In the genomic region with DNA sequence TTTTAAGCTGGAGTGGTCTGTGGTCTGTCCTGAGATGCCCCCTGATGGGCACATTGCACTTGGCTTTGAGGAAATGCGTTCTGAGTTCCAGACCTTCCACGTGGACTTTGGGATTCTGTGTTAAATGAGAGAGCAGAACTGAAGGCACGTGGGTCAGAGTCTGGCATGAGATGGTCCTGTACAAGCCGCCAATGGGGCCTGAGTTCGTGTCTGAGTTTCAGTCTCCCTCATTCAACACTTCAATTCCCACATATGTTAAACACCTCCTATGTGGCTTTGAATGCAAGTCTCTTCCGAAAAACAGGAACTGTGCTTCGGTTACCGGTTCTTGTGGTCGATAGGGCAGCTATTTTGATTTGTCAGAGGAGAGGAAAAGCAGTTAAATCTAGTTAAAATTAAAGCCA, we compare ENCODE assay signal across 9 mouse cellular contexts. TPM values are rescaled to one million over a fixed set of nuclear protein-coding genes. Genes with fewer than 3 reads are reported as not detected.
A peak's percentile ranks its signal among the peaks of the same experiment; 100 is the strongest.
DNase-seq lines count a peak whose midpoint lies in the region; ATAC-seq lines count a peak whose summit lies in the region.
"Had no signal": no experiment of that assay in that cellular context is flagged by ENCODE, and none has a peak within 500 bp of the region (broad histone marks: within the 10 kb centered on the region; RNA-seq: fewer than 3 reads in every experiment).

No protein-coding gene starts in this region.

- H3K9me3 ChIP-seq in heart, embryonic 14.5 days (ENCODE audit: control insufficient read depth, low read length), result no peaks in the 10 kb centered on the region
- H3K9me3 ChIP-seq in forebrain, embryonic 12.5 days, result no peaks in the 10 kb centered on the region
- no peaks in the 10 kb centered on the region for H3K9me3 ChIP-seq in liver, embryonic 12.5 days (replicated peaks)
- no peaks in the 10 kb centered on the region for H3K9me3 ChIP-seq in hindbrain, embryonic 16.5 days (ENCODE audit: control insufficient read depth, low read length)
- H3K9me3 ChIP-seq: embryonic facial prominence, embryonic 13.5 days had no signal

- no peaks in the 10 kb centered on the region for H3K36me3 ChIP-seq in heart, embryonic 14.5 days (ENCODE audit: control insufficient read depth, insufficient read depth, low read length)
- H3K36me3 ChIP-seq in forebrain, embryonic 12.5 days (replicated peaks), result peaks cover 5% of the 10 kb centered on the region; the same call in 1 of the 2 replicates
- H3K36me3 ChIP-seq in liver, embryonic 12.5 days, result no peaks in the 10 kb centered on the region
- no peaks in the 10 kb centered on the region for H3K36me3 ChIP-seq in hindbrain, embryonic 16.5 days (ENCODE audit: control insufficient read depth, insufficient read depth, low read length)
- H3K36me3 ChIP-seq: embryonic facial prominence, embryonic 13.5 days had no signal

- peaks cover 57 to 66% of the 10 kb centered on the region in 2 experiments for H3K4me1 ChIP-seq in heart, embryonic 14.5 days (ENCODE audit: control insufficient read depth in 2 of 2, insufficient read depth in 2 of 2, low read length in 2 of 2)
- H3K4me1 ChIP-seq in forebrain, embryonic 12.5 days, result peaks cover 73% of the 10 kb centered on the region
- peaks cover 45% of the 10 kb centered on the region for H3K4me1 ChIP-seq in liver, embryonic 12.5 days
- peaks cover 34% of the 10 kb centered on the region for H3K4me1 ChIP-seq in hindbrain, embryonic 16.5 days (ENCODE audit: control insufficient read depth, insufficient read depth, low read depth, low read length)

- no peak for DNase-seq in heart, adult 18-20 months
- DNase-seq in B cell, adult 2 months, result peak; percentile 74 to 76
- no peak for DNase-seq in embryo, embryonic 10 days (ENCODE audit: low spot score)
- no peak for DNase-seq in left cerebral cortex, postnatal 36 days (ENCODE audit: low spot score in 2 of 2)

- no peaks in the 10 kb centered on the region for H3K27me3 ChIP-seq in heart, embryonic 14.5 days (ENCODE audit: control insufficient read depth, insufficient read depth, low read length)
- no peaks in the 10 kb centered on the region for H3K27me3 ChIP-seq in forebrain, embryonic 12.5 days
- H3K27me3 ChIP-seq in liver, embryonic 12.5 days (replicated peaks), result peaks cover 14% of the 10 kb centered on the region; the same call in 1 of the 2 replicates
- H3K27me3 ChIP-seq in hindbrain, embryonic 16.5 days (replicated peaks; ENCODE audit: control insufficient read depth, insufficient read depth, low read length), result no peaks in the 10 kb centered on the region
- H3K27me3 ChIP-seq: embryonic facial prominence, embryonic 13.5 days had no signal

- H3K27ac ChIP-seq in heart, embryonic 14.5 days (replicated peaks in 1 of 2; ENCODE audit: control insufficient read depth in 1 of 2, insufficient read depth in 1 of 2, low read depth in 2 of 2, low read length in 2 of 2), result no peak overlapping the region
- H3K27ac ChIP-seq in forebrain, embryonic 12.5 days, result 0 out of 2 replicates have a peak overlapping the region, but pooled peaks have one; percentile 50
- no peak overlapping the region for H3K27ac ChIP-seq in liver, embryonic 12.5 days
- H3K27ac ChIP-seq in hindbrain, embryonic 16.5 days (ENCODE audit: low read depth, low read length), result no peak overlapping the region

- WGBS in heart, embryonic 14.5 days, result 63% methylated on average over 9 of the region's 9 CpGs
- 48% methylated on average over 9 of the region's 9 CpGs for WGBS in forebrain, embryonic 12.5 days
- WGBS in liver, embryonic 12.5 days (ENCODE audit: insufficient replicate concordance), result 22% methylated on average over 9 of the region's 9 CpGs
- WGBS in hindbrain, embryonic 16.5 days, result 58% methylated on average over 9 of the region's 9 CpGs

- intact Hi-C loops in left cerebral cortex, postnatal 36 days (cut with DNase I), result loop anchor here (5.0 to 10.0 kb wide), 3 partner anchors 156 to 288 kb away; no protein-coding TSS in a partner anchor

- 0 out of 2 replicates have a peak overlapping the region, but pooled peaks have one; percentile 13 for H3K9ac ChIP-seq in heart, embryonic 14.5 days (ENCODE audit: low read length)
- 0 out of 2 replicates have a peak overlapping the region, but pooled peaks have one; percentile 21 for H3K9ac ChIP-seq in forebrain, embryonic 12.5 days
- no peak overlapping the region for H3K9ac ChIP-seq in liver, embryonic 12.5 days
- no peak overlapping the region; the same call in 1 of the 2 replicates for H3K9ac ChIP-seq in hindbrain, embryonic 16.5 days (ENCODE audit: low read depth, low read length)
- H3K9ac ChIP-seq: embryonic facial prominence, embryonic 13.5 days had no signal

- no peak for ATAC-seq in heart, embryonic 14.5 days (ENCODE audit: insufficient number of reproducible peaks, insufficient read depth, low FRiP score, low read depth)
- no peak for ATAC-seq in forebrain, embryonic 12.5 days (ENCODE audit: low FRiP score)
- ATAC-seq in liver, embryonic 12.5 days, result no peak
- no peak for ATAC-seq in hindbrain, embryonic 16.5 days

- H3K4me2 ChIP-seq in heart, embryonic 14.5 days (ENCODE audit: low read length), result no peak overlapping the region
- no peak overlapping the region for H3K4me2 ChIP-seq in forebrain, embryonic 12.5 days
- peak overlapping the region; percentile 6 for H3K4me2 ChIP-seq in liver, embryonic 12.5 days
- H3K4me2 ChIP-seq in hindbrain, embryonic 16.5 days (ENCODE audit: low read length), result no peak overlapping the region

- no peak overlapping the region for H3K4me3 ChIP-seq in heart, embryonic 14.5 days (ENCODE audit: control insufficient read depth in 1 of 2, insufficient read depth in 1 of 2, low read depth in 1 of 2, low read length in 2 of 2)
- H3K4me3 ChIP-seq in forebrain, embryonic 12.5 days (replicated peaks), result no peak overlapping the region
- no peak overlapping the region for H3K4me3 ChIP-seq in liver, embryonic 12.5 days
- H3K4me3 ChIP-seq in hindbrain, embryonic 16.5 days (ENCODE audit: low read length), result no peak overlapping the region
- H3K4me3 ChIP-seq: embryonic facial prominence, embryonic 13.5 days had no signal

RNA-seq across cellular contexts. Expression of a gene that starts 10.4 kb away (rescaled TPM):
- polyA plus RNA-seq in heart, embryonic 14.5 days (2014; fragmentation: Nextera tagmentation; extraction: Ambion mirVana), result 7.3 and 8.2 TPM in 2 replicates
- 1 to 10 TPM; 4.2 to 6.2 TPM for total RNA-seq in heart, adult 18-20 months (2021)
- polyA plus RNA-seq in forebrain, embryonic 12.5 days (2016; fragmentation: Nextera tagmentation; extraction: Ambion mirVana), result 22.3 and 27.7 TPM in 2 replicates
- 1.1 and 1.8 TPM in 2 replicates for polyA plus RNA-seq in liver, embryonic 12.5 days (2016; fragmentation: Nextera tagmentation; extraction: Ambion mirVana)
- total RNA-seq in left cerebral cortex, postnatal 36 days (2021), result 10 to 100 TPM; 12.6 to 16.0 TPM
- polyA plus RNA-seq in hindbrain, embryonic 16.5 days (2015; fragmentation: Nextera tagmentation; extraction: Ambion mirVana), result 19.1 and 20.4 TPM in 2 replicates

Comparison
In these comparisons a context has a peak if more than half of its experiments do, and no peak if none do; other contexts are left out.
1. H3K9ac ChIP-seq: peak in heart, embryonic 14.5 days (single experiment) and forebrain, embryonic 12.5 days (single experiment); none in liver, embryonic 12.5 days (single experiment) and hindbrain, embryonic 16.5 days (single experiment).
2. DNase-seq: peak in B cell, adult 2 months (2 of 2); none in heart, adult 18-20 months (0 of 2), embryo, embryonic 10 days (single experiment) and left cerebral cortex, postnatal 36 days (0 of 2).